Mouse (Mus musculus): ENCODE results near the gene Vsir.

The Vsir gene

GRCm38 (mm10) chr10:60381142-60381925, 34.7 kb downstream of the Vsir start:
- DNase-seq (ENCODE audit: low spot score): peak; percentile 84

GRCm38 (mm10) chr10:60388332-60388731, 41.7 kb downstream of the Vsir start:
- no peak for DNase-seq (ENCODE audit: low spot score)

GRCm38 (mm10) chr10:60389447-60389865, 42.8 kb downstream of the Vsir start:
- peak; percentile 79 for DNase-seq (ENCODE audit: low spot score)

- no peak for DNase-seq (ENCODE audit: low spot score)
Observed at GRCm38 (mm10) chr10:60390177-60390903, 43.7 kb downstream of the Vsir start.

- DNase-seq (ENCODE audit: low spot score): no peak
Observed at GRCm38 (mm10) chr10:60390904-60391420, 44.3 kb downstream of the Vsir start.

- no peak for DNase-seq (ENCODE audit: low spot score)
Observed at GRCm38 (mm10) chr10:60391661-60392060, 45.0 kb downstream of the Vsir start.

- DNase-seq (ENCODE audit: low spot score): no peak
Observed at GRCm38 (mm10) chr10:60394936-60395335, 48.3 kb downstream of the Vsir start.

- DNase-seq (ENCODE audit: low spot score): no peak
Observed at GRCm38 (mm10) chr10:60395605-60396004, 49.0 kb downstream of the Vsir start.

GRCm38 (mm10) chr10:60398051-60398814, 51.6 kb downstream of the Vsir start:
- DNase-seq (ENCODE audit: low spot score): no peak

GRCm38 (mm10) chr10:60399449-60399848, 52.8 kb downstream of the Vsir start, which contains the start of gene Gm17455:
Gm17455 (plus strand) TSS chr10:60399726.
- DNase-seq (ENCODE audit: low spot score): no peak

- no peak for DNase-seq (ENCODE audit: low spot score)
Observed at GRCm38 (mm10) chr10:60400507-60401295, 54.0 kb downstream of the Vsir start.

- DNase-seq (ENCODE audit: low spot score): no peak
Observed at GRCm38 (mm10) chr10:60405460-60406177, 59.0 kb downstream of the Vsir start.

GRCm38 (mm10) chr10:60407831-60408230, 61.2 kb downstream of the Vsir start:
- DNase-seq (ENCODE audit: low spot score): peak; percentile 65

- no peak for DNase-seq (ENCODE audit: low spot score)
Observed at GRCm38 (mm10) chr10:60411794-60412193, 65.1 kb downstream of the Vsir start.

GRCm38 (mm10) chr10:60413756-60414155, 67.1 kb downstream of the Vsir start:
- no peak for DNase-seq (ENCODE audit: low spot score)

GRCm38 (mm10) chr10:60417041-60417440, 70.4 kb downstream of the Vsir start:
- no peak for DNase-seq (ENCODE audit: low spot score)

GRCm38 (mm10) chr10:60418137-60418536, 71.5 kb downstream of the Vsir start:
- DNase-seq (ENCODE audit: low spot score): peak; percentile 44

GRCm38 (mm10) chr10:60419624-60420023, 73.0 kb downstream of the Vsir start:
- no peak for DNase-seq (ENCODE audit: low spot score)

Measured in T-cell, adult 2 months (primary cell).